Mouse (Mus musculus): ENCODE measurements around the gene Myod1. TPM values are rescaled to one million over a fixed set of nuclear protein-coding genes. Genes with fewer than 3 reads are reported as not detected.

Myod1 gene
- total RNA-seq, 2 experiments from 2014 or later, result 17.3 to 21.3 TPM

GRCm38 (mm10) chr7:46393718-46394511 lies 17.6 kb downstream of the Myod1 start:
- H3K27ac ChIP-seq, result no peak overlapping the region
- DNase-seq, result no peak
- H3K4me3 ChIP-seq, result no peak overlapping the region
- intact Hi-C loops (cut with DNase I), result loop anchor here (1.0 to 2.0 kb wide), 4 partner anchors 29 to 212 kb away; no protein-coding TSS in a partner anchor
- TF ChIP-seq CTCF (IDR thresholded peaks at IDR 0.05), result no peak

- DNase-seq, result no peak
- intact Hi-C loops (cut with DNase I), result loop anchor here (5.0 kb wide), 1 partner anchor 87 kb away; no protein-coding TSS in a partner anchor
These were observed 18.7 kb downstream of the Myod1 start for GRCm38 (mm10) chr7:46394933-46395332.

GRCm38 (mm10) chr7:46395571-46395970 lies 19.3 kb downstream of the Myod1 start:
- peak overlapping the region; percentile 89 for H3K27ac ChIP-seq
- intact Hi-C loops (cut with DNase I), result loop anchor here (5.0 kb wide), 1 partner anchor 87 kb away; no protein-coding TSS in a partner anchor
- no peak for DNase-seq
- no peak for TF ChIP-seq CTCF (IDR thresholded peaks at IDR 0.05)
- peak overlapping the region; percentile 82 for H3K4me3 ChIP-seq

More at GRCm38 (mm10) chr7:46394933-46395332, 18.7 kb downstream of the Myod1 start:
- Histone ChIP-seq H3K27ac (no peak overlapping the region), H3K4me3 (no peak overlapping the region)
- no peak for TF ChIP-seq CTCF (IDR thresholded peaks at IDR 0.05)

GRCm38 (mm10) chr7:46396231-46396927 lies 20.1 kb downstream of the Myod1 start, which contains the start of gene Kcnc1:
Gene Kcnc1 (plus strand): TSS chr7:46396497.
- Histone ChIP-seq H3K27ac (peak within 1 kb of the TSS; percentile 89), H3K4me3 (peak within 1 kb of the TSS; percentile 82)
- no peak for TF ChIP-seq CTCF (IDR thresholded peaks at IDR 0.05)
- intact Hi-C loops (cut with DNase I), result loop anchor here (5.0 kb wide), 1 partner anchor 86 kb away; no protein-coding TSS in a partner anchor
- DNase-seq, result peak; percentile 87

GRCm38 (mm10) chr7:46396928-46397731 lies 20.9 kb downstream of the Myod1 start:
- intact Hi-C loops (cut with DNase I), result loop anchor here (5.0 kb wide), 1 partner anchor 85 kb away; no protein-coding TSS in a partner anchor
- DNase-seq, result peak; percentile 71
- peak overlapping the region; percentile 82 for H3K4me3 ChIP-seq
- peak overlapping the region; percentile 89 for H3K27ac ChIP-seq
- peak; percentile 52 for TF ChIP-seq CTCF (IDR thresholded peaks at IDR 0.05)

GRCm38 (mm10) chr7:46397732-46398333 lies 21.6 kb downstream of the Myod1 start:
- H3K27ac ChIP-seq, result peak overlapping the region; percentile 89
- peak overlapping the region; percentile 82 for H3K4me3 ChIP-seq
- peak; percentile 67 for DNase-seq
- intact Hi-C loops (cut with DNase I), result loop anchor here (5.0 kb wide), 1 partner anchor 84 kb away; no protein-coding TSS in a partner anchor
- no peak for TF ChIP-seq CTCF (IDR thresholded peaks at IDR 0.05)

GRCm38 (mm10) chr7:46398612-46399011 lies 22.3 kb downstream of the Myod1 start:
- Histone ChIP-seq H3K4me3 (peak overlapping the region; percentile 82), H3K27ac (peak overlapping the region; percentile 89)
- no peak for DNase-seq
- no peak for TF ChIP-seq CTCF (IDR thresholded peaks at IDR 0.05)
- intact Hi-C loops (cut with DNase I), result loop anchor here (5.0 kb wide), 1 partner anchor 84 kb away; no protein-coding TSS in a partner anchor

- Histone ChIP-seq H3K27ac (peak overlapping the region; percentile 89), H3K4me3 (peak overlapping the region; percentile 82)
- intact Hi-C loops (cut with DNase I), result loop anchor here (5.0 kb wide), 1 partner anchor 83 kb away; no protein-coding TSS in a partner anchor
- DNase-seq, result no peak
- TF ChIP-seq CTCF (IDR thresholded peaks at IDR 0.05), result no peak
These were observed 23.4 kb downstream of the Myod1 start for GRCm38 (mm10) chr7:46399676-46400075.

- intact Hi-C loops (cut with DNase I), result no loop called here
- Histone ChIP-seq H3K4me3 (peak overlapping the region; percentile 82), H3K27ac (peak overlapping the region; percentile 89)
- DNase-seq, result peak; percentile 32
- TF ChIP-seq CTCF (IDR thresholded peaks at IDR 0.05), result no peak
These were observed 24.1 kb downstream of the Myod1 start for GRCm38 (mm10) chr7:46400346-46400745.

- H3K4me3 ChIP-seq, result peak overlapping the region; percentile 33
- no peak for TF ChIP-seq CTCF (IDR thresholded peaks at IDR 0.05)
- intact Hi-C loops (cut with DNase I), result no loop called here
- no peak for DNase-seq
- H3K27ac ChIP-seq, result peak overlapping the region; percentile 96
These were observed 25.3 kb downstream of the Myod1 start for GRCm38 (mm10) chr7:46401371-46402180.

Data from gastrocnemius, adult 2 months (tissue).